ENCODE assay signal across 42 mouse cellular contexts in the genomic region with DNA sequence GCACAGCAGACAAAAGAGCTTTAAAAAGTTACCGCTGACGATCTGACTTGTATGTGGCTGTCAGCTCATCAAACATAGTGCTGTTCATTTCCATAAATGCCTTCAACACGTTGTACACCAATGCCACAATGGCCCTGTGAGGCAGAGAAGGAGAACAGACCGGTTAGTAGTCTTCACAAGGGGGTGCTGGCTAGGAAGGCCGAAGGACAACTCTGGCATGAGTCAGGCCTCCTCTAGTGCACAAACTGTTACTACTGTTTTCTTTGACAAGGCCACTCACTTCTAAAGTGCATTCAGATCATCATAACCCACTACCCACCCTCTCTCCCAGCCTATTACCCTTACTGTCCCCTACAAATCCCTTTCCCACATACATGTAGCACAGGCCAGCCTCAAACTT. TPM values are rescaled to one million over a fixed set of nuclear protein-coding genes. Genes with fewer than 3 reads are reported as not detected.
"Had no signal": no experiment of that assay in that cellular context is flagged by ENCODE, and none has a peak within 500 bp of the region (broad histone marks: within the 10 kb centered on the region; RNA-seq: fewer than 3 reads in every experiment).

No protein-coding gene starts in this region.

- DNase-seq: gastrocnemius, adult 2 months; gastrocnemius, postnatal 10 days; gastrocnemius, postnatal 25 days; heart, adult 18-20 months; heart, postnatal 10 days; heart, postnatal 4 days; kidney, adult 18-20 months; kidney, adult 8-10 months; kidney, postnatal 10 days; kidney, postnatal 25 days; kidney, postnatal 4 days; layer of hippocampus, adult 9-11 months; layer of hippocampus, postnatal 36 days; liver; liver, embryonic 13.5 days had no signal

RNA-seq across cellular contexts. Expression of a gene that starts 43.1 kb away (rescaled TPM):
- total RNA-seq: gastrocnemius, adult 2 months; gastrocnemius, postnatal 10 days; gastrocnemius, postnatal 25 days; gastrocnemius, postnatal 4 days; granulocyte monocyte progenitor cell, adult 5-6 weeks; heart, adult 18-20 months; heart, adult 8-10 months; heart, postnatal 10 days; heart, postnatal 25 days; heart, postnatal 4 days; layer of hippocampus, adult 8-10 months; layer of hippocampus, postnatal 14 days; layer of hippocampus, postnatal 36 days; left cerebral cortex, adult 18-20 months; left cerebral cortex, adult 8-10 months; left cerebral cortex, postnatal 10 days; left cerebral cortex, postnatal 25 days had no signal
- polyA plus RNA-seq: heart, embryonic 10.5 days; heart, embryonic 12.5 days; heart, embryonic 14.5 days; hindbrain, embryonic 10.5 days; hindbrain, embryonic 12.5 days; hindbrain, embryonic 14.5 days; hindbrain, embryonic 16.5 days; inflammation-experienced regulatory T-cells, adult 6 months; intestine, embryonic 15.5 days; intestine, postnatal 0 days; kidney, embryonic 14.5 days; kidney, embryonic 16.5 days; limb, embryonic 10.5 days; limb, embryonic 12.5 days; limb, embryonic 14.5 days; liver, embryonic 11.5 days; liver, embryonic 13.5 days; liver, embryonic 15.5 days had no signal
